Mouse (Mus musculus): ENCODE results near the gene Rab31.

DNA sequence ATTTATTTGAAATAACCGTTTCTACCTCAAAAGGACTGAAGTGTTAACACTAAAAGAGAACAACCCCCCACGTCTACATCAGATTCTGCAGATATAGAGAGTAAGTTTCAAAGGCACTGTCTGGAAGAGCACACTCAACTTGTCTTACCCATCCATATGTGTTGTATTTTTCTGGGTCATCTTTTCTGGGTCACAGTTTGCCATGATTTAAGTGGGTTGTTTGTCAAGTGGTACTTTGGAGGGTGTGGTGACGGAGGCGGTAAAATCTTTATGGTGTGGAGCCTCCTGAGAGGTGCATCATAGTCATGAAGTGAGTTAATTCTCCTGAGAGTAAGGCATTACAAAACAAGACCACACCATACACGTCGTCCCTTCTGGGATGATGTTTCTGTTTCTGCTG lies 147.0 kb downstream of the Rab31 start:
- no peak for TF ChIP-seq CHD2 (IDR thresholded peaks at IDR 0.05; ENCODE audit: low read depth, low read length)
- no peak for TF ChIP-seq ZC3H11A (IDR thresholded peaks at IDR 0.05; ENCODE audit: borderline replicate concordance, low read depth, low read length)
- TF ChIP-seq MAFK (IDR thresholded peaks at IDR 0.05; ENCODE audit: insufficient read depth, low read depth, low read length), result no peak
- TF ChIP-seq HCFC1 (IDR thresholded peaks at IDR 0.05; ENCODE audit: borderline replicate concordance, insufficient read depth, low read length), result no peak

All from ES-E14 (cell line).